Mouse (Mus musculus) common myeloid progenitor, adult 5-6 weeks (primary cell): ENCODE measurements around the gene Apol7a. TPM values are rescaled to one million over a fixed set of nuclear protein-coding genes. Genes with fewer than 3 reads are reported as not detected.

ENCODE experiments used
- ATAC-seq: replicated peaks from 2 replicates; pipeline ENCODE4 v1.8.0; 2016; ENCODE audit warnings: low read depth, mild to moderate bottlenecking, moderate TSS enrichment, inconsistent platforms; ENCODE audit not compliant: poor library complexity, severe bottlenecking
- total RNA-seq: library from RNA; stranded (forward); fragments of 200-1000, 187-1606 nt; gene quantifications from 2 replicates; pipeline ENCODE4 v1.2.3, GENCODE M21; 2017

The Apol7a gene
- total RNA-seq, 1 experiment from 2014 or later, result not detected

DNA sequence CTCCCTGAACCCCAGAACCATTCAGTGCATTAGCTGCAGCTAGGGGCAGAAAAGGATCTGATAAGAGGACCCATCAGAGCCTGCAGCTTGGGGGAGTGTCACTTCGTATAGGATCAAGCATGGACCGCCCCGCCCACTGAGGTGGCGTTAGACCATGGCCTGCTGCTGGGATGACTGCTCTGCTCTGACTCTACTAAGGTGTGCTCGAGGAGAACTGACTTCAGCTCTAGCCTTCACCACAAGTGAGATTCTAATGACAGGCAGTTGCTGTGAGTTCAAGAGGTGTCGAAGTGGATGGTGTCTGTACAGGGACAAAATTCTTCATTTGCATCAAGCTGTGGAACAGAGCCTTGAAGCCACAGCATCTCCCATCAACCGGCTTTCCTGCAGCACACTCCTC, 46.0 kb downstream of the Apol7a start:
- ATAC-seq, result no peak

- no peak for ATAC-seq
Observed at GRCm38 (mm10) chr15:77350117-77350516, 48.8 kb downstream of the Apol7a start.

DNA sequence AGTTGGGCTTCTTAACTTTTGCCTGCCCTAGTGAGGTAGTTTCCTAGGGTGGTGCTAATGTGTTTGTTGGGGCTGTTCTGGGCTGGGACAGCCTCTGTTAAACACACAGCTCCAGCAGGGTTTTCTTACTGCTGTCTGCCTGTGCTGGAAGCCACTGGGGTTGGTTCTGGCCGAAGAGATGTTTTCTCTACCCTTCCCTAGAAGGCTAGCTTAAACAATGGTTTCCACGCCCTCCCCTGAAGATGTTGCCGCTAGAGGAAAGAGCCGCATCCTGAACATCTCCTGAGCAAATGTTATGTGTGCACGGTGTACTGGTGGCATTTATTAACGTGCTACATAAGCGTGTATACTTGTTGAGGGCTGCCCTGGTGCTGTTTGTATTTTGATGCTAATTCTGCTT, 50.8 kb downstream of the Apol7a start:
- ATAC-seq, result no peak

DNA sequence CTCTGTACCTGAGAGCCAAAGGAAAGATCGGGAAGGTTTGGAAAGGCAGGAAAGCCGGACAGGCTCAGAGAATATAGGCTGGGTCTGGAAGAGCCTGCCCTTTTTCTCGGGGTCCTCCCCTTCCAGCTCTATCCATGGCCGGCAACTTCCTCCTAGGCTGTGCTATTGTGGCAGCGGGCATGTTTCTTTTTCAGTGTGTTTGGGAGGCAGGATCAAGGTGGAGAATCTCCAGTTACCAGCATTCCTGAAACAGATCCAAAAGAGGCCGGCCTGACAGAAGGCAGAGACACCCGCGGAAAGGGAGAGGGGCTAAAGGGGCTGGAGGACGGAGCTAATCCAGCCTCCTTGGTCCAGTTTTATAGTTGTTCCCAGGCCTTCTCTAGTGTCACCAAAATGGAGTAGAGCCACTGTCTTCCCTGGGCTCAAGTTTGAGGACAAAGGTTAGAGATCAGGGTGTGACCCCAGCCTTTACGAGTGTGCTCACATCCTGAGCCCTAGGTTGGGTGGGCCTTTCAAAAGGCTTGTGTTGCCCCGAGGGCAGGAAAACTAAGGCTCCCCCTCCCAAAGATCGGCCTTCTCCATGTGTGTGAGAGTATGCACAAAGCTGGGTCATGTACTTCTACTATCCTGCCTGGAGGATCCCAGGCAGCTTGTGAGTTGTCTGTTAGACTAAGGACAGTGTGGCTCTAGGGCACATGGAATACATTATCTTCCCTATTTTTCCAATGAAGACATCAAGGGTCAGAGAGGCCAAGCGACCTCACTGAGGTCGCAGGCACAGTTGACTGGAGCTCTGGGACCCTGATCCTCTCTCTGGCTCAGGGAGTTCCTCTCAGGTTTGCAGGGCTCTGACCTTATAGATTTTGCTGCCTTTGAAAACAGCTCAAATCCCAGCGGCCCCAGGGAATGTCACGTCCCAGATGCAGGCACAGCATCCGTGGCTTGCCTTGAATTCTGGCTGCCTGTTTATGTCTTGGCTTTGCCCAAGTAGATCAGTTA, 54.5 kb downstream of the Apol7a start:
- no peak for ATAC-seq

DNA sequence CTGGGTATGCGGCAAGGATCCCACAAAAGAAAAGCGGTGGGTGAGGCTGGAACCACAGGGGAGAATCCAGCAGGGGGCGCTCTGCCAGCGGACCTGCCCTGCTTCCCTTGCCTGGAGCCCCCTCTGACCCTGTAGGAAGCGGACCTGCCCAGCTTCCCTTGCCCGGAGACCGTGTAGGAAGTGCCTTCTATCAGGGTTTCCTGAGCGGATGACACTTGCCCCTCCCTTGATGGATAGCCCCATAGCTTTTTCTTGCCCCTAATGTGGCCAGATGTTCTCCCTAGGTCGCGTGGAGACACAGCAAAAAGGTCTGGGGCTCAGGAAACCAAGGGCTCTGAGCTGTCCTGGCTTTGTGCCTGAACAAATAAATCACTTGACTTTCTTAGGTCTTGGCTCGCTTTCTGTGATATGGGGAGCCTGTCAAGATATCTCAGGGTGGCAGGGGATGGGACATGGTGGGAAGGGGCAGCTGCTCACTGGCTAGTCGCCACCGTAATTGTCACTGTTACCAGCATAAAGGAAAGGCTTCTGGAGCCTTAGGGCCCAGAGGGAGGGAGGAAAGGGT, 55.3 kb downstream of the Apol7a start:
- ATAC-seq, result peak; percentile 89

GRCm38 (mm10) chr15:77342962-77343526, 55.9 kb downstream of the Apol7a start:
- 0 out of 2 replicates have a peak, but pooled peaks have one; percentile 9 for ATAC-seq

- no peak for ATAC-seq
Observed at GRCm38 (mm10) chr15:77342005-77342404, 56.9 kb downstream of the Apol7a start.

GRCm38 (mm10) chr15:77340581-77340980, 58.3 kb downstream of the Apol7a start:
- no peak for ATAC-seq

- no peak for ATAC-seq
Observed at GRCm38 (mm10) chr15:77338924-77339429, 59.9 kb downstream of the Apol7a start.

DNA sequence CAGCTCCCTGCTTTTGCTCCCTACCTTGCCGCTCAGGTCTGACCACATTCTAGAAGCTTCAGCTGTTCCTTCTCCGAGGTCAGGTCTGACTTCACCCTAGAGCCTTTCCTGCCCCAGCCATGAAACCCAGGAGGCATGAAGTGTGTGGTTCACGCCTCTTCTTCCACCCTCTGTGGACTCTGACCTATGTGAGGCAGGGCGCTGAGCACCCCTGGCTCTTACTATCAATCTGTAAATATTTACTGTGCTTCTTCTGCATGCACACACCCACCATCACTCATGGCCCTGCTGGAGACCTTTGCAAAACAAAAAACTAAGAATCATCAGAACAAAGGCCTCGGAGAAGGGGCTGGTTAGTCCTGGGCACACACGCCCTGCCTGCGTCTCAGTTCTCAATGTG, 60.5 kb downstream of the Apol7a start:
- no peak for ATAC-seq

Other genes with a start within 250 kb of the Apol7a start
- 1.7 and 2.1 TPM in 2 replicates for gene Rbfox2, start 92.1 kb downstream of the Apol7a start, total RNA-seq
- not detected in 2 replicates for gene Apol9a, start 12.0 kb upstream of the Apol7a start, total RNA-seq
- gene Apol7b, start 48.4 kb upstream of the Apol7a start, total RNA-seq, result not detected in 2 replicates
- gene Apol10a, start 77.9 kb upstream of the Apol7a start, total RNA-seq, result not detected in 2 replicates
- not detected in 2 replicates for gene Apol11a, start 109.2 kb upstream of the Apol7a start, total RNA-seq
- gene Apol7c, start 134.2 kb upstream of the Apol7a start, total RNA-seq, result not detected in 2 replicates
- not detected in 2 replicates for gene 1700025B11Rik, start 162.8 kb upstream of the Apol7a start, total RNA-seq
- 0.59 TPM in 1 of 2 replicates, not detected in the other for gene Apol10b, start 197.0 kb upstream of the Apol7a start, total RNA-seq
- not detected in 2 replicates for gene Gm36245, start 200.1 kb upstream of the Apol7a start, total RNA-seq
- gene Apol11b, start 244.2 kb upstream of the Apol7a start, total RNA-seq, result 0.39 TPM in 1 of 2 replicates, not detected in the other